Mouse (Mus musculus) megakaryocyte-erythroid progenitor cell, adult 5-6 weeks (primary cell): ENCODE results near the gene Ercc8. TPM values are rescaled to one million over a fixed set of nuclear protein-coding genes. Genes with fewer than 3 reads are reported as not detected.

Source experiments
- ATAC-seq: replicated peaks from 2 replicates; pipeline ENCODE4 v1.8.0; 2016; ENCODE audit warnings: mild to moderate bottlenecking, inconsistent platforms; ENCODE audit not compliant: severe bottlenecking, poor library complexity, low FRiP score, low TSS enrichment
- total RNA-seq, 2 experiments: library from RNA; stranded (forward) in 1 of 2; stranded (reverse) in 1 of 2; fragments of 200-1000, 215-1000 nt in 1 of 2; fragments of >200 nt in 1 of 2; fragmentation: Nextera tagmentation in 1 of 2; gene quantifications; 2 replicates each; pipeline ENCODE4 v1.2.3; 2014 to 2017

Gene Ercc8
- total RNA-seq, 2 experiments from 2014 or later: 13.1 to 22.5 TPM

DNA sequence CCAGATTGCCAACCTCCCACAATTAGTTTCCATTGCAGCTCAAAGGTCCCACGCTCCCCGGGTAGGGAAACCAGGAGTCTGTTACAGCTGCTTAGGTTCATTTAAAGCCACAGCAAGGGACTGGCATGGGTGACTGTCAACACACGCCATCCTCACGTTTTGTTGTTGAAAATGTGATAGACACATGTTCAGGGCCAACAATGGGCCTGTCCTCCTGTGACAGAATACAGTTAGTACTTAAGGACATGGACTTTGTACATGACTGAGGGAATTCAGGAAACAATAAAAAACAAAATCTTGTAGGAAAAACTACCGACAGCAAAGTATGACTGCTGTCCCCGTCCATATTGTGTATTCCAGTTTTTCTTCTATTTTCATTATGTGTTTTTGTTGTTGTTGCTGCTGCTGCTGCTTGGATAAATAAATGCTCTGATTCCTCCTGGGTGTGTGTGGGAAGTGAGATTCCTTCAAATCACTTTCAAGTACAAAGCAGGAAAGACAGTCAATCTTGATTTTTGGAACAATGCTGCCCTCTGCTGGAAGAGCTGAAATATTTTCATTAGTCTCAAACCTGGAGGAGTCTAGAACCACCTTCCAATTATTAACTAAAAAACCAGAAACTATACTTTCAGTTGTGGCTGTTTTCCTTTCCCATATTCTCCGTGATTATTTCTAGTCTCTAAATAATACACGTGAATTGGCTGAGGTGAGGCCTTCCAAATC is 5.7 kb upstream of the Ercc8 start:
- ATAC-seq: peak; percentile 57; the same call in 1 of the 2 replicates

DNA sequence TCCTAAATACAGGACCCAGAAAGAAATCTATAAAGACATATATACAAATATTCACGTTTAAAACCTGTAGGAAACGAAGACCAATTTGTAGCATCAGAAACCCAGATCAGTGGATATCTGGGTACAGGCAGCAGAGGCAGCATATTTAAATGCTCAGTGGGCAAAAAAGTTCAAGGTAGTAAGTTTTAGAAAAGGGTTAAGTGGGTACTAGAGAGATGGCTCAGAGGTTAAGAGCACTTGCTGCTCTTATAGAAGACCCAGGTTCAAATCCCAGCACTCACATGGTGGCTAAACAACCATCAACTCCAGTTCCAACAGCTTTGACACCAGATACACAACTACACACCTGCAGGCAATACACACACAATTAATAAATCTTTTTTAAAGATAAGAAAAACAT is 1.4 kb upstream of the Ercc8 start:
- ATAC-seq: no peak

DNA sequence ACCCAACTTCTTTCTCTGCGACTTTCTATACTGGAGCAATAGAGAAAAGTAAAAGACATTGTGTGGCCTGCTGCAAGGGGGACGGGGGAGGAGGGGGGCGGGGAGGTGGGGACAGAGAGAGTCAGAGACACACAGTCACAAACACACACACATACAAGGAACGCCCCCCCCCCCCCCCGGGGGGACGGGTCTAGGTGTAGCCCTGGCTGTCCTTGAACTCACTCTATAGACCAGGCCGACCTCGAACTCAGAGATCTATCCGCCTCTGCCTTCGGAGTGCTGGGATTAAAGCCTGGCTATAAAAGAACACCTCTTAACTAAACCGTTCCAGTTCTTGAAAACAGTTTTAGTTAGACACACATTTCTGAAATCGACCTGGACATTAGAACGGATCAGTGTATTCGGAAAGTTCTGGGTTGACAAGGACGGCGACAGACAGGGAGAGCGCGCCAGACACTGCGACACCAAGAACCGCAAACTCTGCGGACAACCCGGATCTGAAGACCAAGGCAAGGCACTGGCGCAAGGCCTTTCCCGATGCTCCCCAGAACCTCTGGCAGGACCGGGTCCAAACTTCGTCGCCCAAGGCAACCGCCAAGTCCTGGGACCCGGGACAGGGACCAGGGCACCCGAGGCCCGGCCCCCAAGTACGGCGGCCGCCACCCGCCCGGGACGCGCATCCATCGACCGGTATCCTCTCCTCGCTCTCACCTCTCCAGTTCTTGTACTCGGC is 633 bp upstream of the Ercc8 start:
- peak; percentile 71 for ATAC-seq

DNA sequence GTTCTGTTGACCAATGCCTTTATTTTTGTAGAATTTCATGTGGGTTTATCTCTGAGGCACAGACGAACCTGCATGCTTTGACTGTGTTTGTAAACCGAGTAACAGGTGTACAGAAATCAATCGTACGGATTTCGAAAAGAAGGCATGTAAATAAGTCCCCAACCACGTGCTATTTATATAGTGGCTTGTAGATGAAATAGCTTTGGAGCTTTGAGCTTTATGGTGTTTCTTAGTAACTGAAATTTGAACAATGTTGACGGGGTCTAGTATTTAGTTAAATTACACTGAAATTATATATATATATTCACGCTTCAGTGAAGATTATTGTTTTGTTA is 677 bp downstream of the Ercc8 start:
- no peak for ATAC-seq

DNA sequence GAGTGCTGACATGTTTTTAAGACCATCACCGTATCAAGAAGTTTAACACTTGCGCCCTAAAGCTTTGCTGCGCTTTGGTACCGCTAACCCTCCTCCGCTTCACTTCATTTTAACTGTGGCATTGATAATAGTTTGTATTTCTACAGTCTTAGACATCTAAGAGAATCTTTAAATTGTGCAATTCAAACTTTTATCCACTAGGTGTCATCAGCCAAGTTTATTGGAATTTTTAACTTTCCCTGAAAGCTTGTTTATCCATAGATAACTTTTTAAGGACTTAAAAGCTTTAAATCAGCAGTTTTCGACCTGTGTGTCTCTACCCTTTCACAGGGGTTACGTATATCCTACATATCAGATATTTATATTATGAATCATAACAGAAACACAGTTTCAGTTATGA is 1.4 kb downstream of the Ercc8 start:
- ATAC-seq: no peak

DNA sequence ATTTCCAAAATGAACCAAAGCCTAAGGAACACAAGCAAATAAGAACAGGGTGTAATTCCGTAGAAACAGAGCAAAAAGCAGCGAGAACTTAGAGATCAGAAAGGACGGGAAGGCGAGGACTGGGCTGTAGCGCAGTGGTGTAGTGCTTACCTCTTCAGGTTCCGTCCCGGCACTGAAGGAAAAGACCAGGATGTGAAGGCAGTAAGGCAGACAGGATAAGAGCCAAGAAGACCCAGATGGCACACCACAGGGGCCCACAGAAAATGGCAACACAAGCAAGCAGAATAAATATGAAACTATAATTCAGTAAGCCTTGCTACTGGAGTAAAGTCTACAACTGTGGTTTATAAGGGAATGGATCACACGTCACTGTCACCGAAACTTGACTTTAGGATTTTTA is 5.4 kb downstream of the Ercc8 start:
- no peak for ATAC-seq

DNA sequence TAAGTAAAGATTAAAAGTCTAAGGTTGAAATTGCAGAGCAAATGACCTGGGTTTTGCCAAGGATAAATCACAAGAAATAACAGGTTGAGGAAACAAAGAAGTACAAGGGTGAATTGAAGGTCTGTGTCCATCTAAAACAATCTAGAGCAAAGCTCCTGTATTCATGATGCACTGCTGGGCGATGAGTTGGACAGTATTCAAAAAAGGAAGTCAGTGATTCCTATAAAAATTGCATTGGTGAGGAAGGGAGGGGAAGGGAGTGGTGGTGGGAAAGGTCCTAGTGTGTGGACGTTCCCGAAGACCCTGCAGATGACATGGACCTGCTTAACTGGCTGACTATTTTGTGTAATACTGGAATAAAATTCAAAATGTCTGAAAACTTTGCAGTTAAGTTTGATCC is 6.1 kb downstream of the Ercc8 start:
- no peak for ATAC-seq

DNA sequence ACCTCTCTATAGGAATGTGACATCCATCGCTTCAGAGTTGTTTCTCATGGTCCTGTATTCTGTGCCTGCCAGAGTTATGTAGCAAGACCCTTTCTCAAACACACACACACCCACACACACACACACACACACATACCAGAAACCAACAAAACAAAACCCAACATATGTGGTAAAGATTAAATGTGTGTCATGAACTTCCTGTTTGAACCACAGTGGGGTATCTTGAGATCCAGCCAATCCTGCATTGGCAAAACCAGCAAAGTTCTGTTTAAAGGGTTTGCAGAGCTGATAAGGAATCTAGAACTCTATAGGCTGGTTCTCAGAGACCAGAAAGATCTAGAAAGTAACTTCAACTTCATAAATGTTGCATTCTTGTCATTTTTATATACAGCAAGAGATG is 11.5 kb downstream of the Ercc8 start:
- peak; percentile 50 for ATAC-seq

DNA sequence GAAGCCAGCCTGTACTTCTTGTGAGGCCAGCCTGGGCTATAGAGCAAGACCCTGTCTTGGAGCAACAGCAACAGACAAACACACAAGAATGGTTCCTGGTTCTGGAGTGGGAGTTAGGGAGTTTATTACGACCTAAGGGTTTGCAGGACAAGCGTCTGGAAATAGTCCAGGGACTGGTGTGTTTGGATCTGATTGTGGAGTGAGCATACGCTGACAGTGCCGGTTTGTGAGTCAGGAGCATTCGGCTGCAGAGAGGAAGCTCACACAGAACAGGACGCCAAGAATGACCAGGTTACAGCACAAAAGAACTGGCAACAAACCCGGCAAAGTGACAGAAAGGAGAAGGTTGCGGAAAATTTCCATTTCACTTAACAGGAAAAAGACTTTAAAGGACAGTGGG is 12.0 kb downstream of the Ercc8 start:
- no peak for ATAC-seq

DNA sequence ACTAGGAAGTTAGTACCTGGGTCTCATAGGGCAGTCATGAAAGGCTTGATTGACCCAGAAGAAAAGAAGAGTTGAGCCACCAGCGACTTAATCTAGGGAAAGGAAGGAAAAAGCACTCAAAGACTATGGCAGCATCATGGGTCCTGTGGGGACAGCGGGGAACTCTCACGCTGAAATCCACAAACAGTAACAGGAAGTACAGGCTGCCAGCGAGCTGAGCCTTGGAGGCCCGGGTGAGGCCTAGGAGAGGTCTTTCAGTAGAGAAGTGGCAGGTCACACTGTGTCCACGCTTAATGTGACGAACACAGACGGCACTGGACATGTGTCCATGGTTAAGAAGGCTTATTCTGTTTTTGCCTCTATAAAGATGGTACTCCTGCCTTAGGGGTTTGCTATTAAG is 21.1 kb downstream of the Ercc8 start:
- ATAC-seq: no peak

DNA sequence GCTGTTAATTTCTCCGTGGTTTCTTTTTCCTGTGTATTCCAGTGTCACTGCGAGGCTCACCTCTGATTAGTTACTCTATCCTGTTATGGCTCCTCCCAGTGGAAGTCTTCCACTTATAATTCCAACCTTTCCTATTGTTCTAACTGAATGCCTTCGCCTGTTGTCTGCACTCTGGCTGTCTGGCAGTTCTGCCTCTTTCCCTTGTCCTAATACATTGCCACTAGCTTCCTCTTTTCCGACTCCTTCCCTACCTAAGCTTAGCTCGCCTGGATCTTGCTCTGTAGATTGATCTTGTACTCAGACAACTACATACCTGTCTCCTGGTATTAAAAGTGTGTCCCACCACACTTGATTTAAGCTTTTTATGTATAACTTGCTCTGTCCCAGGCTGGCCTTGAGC is 22.3 kb downstream of the Ercc8 start:
- ATAC-seq: no peak

DNA sequence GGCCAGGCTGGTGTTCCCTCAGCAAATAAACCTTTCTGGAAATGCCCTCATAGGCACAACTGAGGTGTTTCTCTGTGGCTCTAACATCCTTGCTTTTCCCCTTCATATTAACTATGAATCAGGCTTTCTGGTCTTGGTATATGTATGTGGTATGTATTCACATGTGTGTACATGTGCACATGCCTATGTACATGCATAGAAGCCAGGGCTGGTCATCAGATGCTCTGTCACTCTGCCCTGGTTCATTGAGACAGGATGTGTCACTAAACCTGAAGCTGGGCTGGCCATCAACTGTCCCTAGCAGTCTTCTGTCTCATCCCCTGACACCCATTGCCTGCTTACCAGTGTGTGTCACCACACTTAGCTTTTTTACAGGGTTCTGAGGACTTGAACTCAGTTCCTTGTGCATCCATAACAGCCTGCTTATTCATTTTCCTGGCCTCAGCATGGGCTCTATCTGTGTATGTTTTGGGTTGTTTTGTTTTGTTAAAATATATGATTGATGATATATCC is 26.3 kb downstream of the Ercc8 start:
- ATAC-seq: 0 out of 2 replicates have a peak, but pooled peaks have one; percentile 37

DNA sequence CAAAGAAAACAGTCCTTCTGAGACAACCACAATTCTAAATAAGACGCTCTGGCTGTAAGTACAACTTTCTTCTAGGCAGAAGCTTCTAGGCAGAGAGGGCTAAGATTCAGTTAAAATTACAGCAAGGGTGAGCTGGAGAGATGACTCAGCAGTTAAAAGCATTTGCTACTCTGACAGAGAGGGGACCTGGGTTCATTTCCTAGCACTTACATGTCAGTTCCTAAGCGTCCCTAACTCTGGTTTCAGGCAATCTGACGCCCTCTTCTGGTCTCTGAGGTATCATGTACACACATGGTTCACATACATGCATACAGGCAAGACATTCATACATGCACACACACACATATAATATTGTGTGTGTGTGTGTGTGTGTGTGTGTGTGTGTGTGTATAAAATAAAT is 27.0 kb downstream of the Ercc8 start:
- no peak for ATAC-seq

DNA sequence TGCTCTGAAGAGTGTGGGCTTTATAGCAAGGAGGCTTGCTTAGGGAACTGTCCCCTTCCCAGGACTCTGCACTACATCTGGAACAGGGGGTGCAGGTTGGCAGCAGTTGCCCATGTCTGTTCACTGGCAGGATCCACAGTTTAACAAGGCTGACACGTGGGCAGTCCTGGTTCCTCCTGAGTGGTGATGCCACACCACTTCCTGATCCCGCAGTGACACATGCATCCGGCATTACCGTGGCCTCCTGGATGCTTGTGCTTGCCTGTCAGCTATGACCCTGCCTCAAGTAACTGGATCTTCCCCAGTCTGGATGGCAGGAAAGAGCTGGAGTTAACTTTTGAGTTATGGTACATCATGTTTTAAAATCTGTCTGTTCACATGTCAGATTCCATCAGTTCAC is 29.5 kb downstream of the Ercc8 start:
- no peak for ATAC-seq

DNA sequence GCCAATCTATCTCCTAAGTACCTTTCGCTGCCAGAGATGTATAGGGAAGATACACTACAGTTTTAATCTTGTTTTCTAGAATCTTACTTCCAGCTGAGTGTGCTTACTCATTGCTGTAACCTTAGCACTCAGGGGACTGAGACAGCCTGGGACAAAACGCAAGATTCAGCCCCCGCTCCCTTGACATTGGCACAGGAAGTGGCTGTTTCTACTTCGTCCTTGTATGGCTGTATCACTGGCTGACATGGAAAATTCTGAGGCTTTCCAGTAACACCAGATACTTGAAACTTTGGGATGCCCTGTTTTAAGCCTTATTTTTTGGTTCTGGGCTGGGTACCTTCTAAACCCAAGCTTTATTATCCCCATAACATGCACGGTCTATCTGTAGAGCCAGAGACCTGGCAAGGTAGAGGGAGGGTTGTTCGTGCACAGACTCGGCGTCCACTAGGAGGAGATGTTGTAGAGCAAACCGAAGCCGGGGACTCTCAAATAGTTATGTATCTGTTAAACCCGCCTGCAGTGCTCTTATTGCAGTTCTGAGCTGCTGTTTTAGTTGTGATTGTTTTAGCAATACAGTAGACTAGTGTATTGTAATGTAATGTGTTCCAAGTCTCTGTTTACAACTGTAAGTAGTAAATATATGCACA is 32.7 kb downstream of the Ercc8 start:
- ATAC-seq: peak; percentile 96

DNA sequence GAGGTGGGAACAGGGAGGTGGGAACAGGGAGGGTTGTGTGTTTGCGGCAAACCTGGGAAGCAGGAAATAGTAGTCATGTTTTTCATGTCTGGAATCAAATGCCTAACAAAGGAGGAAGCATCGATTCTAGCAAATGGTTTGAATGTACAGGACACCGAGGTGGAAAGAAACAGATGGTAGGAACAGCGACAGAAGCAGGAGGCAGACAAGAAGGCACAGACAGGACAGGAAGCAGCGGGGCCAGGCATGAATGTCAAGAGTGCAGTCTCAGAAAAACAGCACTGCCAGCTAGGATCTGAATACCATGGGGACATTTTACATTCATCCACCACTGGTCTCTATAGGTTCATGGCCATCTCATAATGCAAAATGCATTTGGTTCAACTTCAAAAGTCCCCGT is 36.9 kb downstream of the Ercc8 start:
- ATAC-seq: no peak

DNA sequence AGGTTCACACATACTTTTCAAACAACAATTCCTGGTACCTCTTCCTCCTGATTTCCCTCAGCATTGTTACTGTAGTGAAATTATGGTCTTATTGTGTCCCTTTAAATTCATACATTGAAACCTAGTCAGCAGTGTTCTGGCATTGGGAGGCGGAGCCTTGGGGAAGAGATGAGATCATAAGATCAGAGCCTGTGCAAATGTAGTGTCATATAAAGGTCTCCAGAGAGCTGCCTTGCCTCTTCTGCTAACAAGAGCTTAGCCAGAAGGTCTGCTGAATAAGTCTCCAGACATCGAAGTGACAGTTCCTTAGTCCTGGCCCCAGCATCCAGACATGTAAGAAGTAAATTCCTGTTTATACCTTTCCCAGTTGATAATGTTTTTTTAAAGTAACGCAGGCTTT is 46.3 kb downstream of the Ercc8 start:
- no peak; the same call in 1 of the 2 replicates for ATAC-seq

DNA sequence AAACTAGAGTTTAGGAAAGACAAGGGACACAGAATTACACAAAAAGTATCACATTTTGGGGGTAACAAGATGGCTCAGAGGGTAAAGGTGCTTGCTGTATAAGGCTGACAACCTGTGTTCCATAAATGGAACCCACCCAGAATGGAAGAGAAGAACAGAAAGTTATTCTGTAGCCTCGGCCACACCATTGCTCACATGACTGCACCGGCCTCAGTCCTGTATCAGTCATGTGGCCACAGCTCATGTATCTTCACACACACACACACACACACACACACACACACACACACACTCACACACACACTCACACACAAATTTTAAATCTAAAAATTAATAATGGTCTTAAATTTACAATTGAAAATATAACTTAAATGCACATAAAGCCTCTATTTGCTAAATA is 48.9 kb downstream of the Ercc8 start:
- ATAC-seq: no peak

DNA sequence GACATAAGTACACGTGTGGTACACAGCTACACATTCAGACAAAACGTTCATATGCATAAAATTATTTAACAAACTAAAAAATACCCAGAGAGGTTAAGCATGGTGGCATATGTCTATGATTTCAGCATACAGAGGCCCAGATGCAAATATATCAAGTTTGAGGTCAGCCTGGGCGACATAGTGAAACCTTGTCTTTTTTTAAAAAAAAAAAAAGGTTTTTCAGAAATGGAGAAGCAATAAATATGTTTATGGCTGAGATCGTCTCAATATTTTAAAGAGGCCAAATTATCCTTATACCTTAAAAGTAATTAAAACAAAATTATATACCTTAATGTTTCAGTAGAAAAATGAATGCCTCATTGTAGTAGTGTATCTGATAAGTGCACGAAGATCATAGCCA is 49.6 kb downstream of the Ercc8 start:
- ATAC-seq: no peak

DNA sequence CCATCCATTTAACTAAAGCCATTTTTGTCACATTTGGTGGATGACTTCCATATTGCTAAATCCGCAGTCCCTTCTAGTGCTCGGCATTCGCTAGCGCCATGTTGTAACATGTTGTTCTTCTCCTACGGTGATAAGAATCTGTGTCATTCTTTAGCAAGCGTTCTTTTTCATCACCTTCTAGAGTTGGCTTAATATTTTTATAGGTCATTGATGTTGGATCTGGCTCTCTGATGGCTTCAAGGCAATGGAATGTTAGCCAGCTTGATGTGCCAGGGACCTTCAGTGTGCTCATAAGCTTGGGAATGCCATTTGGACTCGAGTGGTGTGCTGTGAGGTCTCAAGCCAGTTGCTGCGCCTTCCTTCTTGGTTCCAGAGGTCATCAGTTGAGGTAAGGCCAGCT is 52.4 kb downstream of the Ercc8 start:
- no peak for ATAC-seq
